Mouse (Mus musculus): ENCODE measurements around the gene Erg.
A peak's percentile ranks its signal among the peaks of the same experiment; 100 is the strongest.

The Erg gene

GRCm38 (mm10) chr16:95586311-95586602 is at the start of gene Erg:
Gene Erg (minus strand): TSS chr16:95586593.
- no peak for DNase-seq (ENCODE audit: low spot score in 2 of 2)

DNA sequence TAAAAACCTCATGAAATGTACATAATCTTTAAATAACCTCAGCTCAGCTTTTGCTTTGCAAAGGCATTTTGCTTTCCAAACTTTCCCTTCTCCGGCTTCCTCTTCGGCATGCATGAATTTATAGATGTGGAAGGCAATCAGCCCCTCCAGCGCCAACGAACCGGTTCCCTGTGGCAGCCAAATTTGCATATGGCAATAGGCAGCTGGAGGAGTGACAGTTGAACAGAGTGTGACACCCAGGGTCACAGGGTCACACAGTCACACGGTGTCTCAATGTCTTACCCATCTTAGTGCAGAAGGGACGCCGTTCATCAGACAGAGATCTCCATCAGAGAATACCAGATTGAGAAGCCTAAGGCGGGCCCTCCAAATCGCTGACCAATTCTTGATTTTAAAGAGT is 45.4 kb upstream of the Erg start:
- peak in 1 of 2 experiments; percentile 6 for DNase-seq (ENCODE audit: low spot score in 2 of 2)

DNA sequence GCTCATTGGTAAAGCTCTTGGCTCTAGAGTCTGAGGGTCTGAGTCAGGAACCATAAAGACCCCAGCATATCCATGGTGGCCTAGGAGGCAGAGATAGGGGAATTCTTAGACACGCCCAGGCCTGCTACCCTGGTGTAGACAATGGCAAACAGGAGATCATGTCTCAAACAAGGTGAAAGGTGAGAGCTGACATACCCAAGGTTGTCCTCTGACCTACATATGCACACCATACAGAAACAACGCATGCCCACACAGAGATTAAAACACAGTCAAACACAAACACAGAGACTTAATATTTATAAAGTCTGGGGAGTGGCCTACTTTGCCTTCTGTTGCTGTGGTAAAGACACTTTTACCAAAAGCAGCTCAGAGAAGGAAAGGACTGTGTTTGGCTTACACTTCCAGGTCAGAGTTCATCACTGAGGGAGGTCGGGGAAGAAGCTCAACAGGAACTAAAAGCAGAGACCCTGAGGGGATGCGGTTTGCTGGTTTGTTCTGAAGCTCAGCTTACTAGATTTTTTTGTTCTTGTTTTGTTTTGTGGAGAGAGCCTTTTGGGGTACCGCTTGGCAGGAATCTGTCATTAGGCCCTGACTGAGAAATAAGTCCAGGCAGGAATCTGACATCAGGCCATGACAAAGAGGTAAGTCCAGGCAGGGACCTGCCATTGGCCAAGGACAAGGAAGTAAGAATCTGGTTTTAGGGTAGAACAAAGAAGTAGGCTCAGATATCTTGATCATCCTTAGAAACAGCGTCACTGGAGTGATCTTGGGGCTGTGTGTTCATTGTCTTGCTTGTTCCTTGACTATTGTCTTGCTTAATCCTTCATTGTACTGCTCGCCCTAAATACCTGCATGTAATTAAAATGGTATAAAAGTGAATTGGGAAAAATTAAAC is 37.7 kb upstream of the Erg start:
- DNase-seq (ENCODE audit: low spot score in 2 of 2) = no peak

- no peak for DNase-seq (ENCODE audit: low spot score in 2 of 2)
These were observed 36.7 kb upstream of the Erg start for GRCm38 (mm10) chr16:95623056-95623455.

- no peak for DNase-seq (ENCODE audit: low spot score in 2 of 2)
These were observed 33.5 kb upstream of the Erg start for GRCm38 (mm10) chr16:95619859-95620325.

DNA sequence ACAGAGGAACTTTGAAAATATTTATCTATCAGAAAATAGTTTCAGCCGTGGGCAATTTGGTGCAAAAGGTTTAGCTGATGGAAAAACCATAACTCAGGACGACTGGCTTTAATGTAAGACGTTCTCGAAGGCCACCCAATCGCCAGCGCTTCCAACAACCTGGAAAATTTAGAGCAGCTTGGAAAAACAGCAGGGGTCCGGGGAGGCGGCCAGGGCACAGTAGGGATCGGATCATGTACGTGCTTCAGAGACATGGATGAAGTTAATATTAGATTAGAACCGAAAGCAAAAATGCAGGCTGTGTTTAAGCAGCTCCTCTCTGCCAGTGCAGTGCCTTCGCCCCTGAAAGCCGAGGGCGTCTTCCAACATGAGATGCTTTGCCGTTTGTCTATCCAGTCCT is 31.8 kb upstream of the Erg start:
- no peak for DNase-seq (ENCODE audit: low spot score in 2 of 2)

DNA sequence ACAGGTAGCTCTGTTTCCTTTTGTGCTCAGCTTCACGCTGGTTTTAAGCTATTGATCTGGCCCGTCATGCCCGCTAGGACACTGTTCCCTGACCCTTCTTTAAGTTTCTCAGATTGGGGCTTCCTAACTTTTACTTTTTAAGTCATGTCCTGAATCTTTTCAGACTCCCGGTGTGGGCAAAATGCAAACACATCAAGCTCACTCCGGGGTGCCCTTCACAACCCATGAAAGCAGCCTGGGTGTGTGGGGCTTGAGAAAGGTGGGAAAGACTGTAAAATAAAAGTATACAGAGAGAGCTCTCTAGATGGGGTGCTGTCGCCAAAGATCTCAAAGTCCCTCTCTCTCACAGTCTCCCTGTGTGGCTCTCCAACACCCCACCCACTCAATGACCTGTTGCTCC is 31.3 kb upstream of the Erg start:
- DNase-seq (ENCODE audit: low spot score in 2 of 2) = no peak

- no peak for DNase-seq (ENCODE audit: low spot score in 2 of 2)
These were observed 29.2 kb upstream of the Erg start for GRCm38 (mm10) chr16:95615579-95615978.

GRCm38 (mm10) chr16:95614482-95614881 is 28.1 kb upstream of the Erg start:
- no peak for DNase-seq (ENCODE audit: low spot score in 2 of 2)

GRCm38 (mm10) chr16:95611982-95612746 is 25.8 kb upstream of the Erg start:
- no peak for DNase-seq (ENCODE audit: low spot score in 2 of 2)

- DNase-seq (ENCODE audit: low spot score in 2 of 2) = no peak
These were observed 22.2 kb upstream of the Erg start for GRCm38 (mm10) chr16:95608624-95609023.

DNA sequence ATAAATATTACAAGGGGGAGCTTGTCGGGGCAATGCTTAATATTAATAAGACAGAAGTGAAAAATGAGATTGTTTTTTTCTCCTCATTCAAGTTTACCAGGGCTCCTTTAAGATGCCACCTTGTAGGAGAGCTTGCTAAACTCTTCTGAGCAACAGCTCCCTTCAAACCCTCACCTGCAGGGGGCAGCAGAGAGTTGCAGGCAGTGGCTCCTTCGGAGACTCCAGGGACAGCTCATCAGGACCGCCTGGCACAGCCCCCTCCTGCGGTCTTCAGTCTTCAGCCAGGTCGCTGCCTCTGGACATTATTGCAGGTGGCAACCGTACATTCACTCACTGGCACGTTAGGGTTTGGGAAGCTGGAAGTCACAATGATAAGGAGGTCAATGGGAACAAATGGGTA is 18.9 kb upstream of the Erg start:
- peak; percentile 77 to 79 for DNase-seq (ENCODE audit: low spot score in 2 of 2)

- DNase-seq (ENCODE audit: low spot score in 2 of 2) = no peak
These were observed 16.1 kb upstream of the Erg start for GRCm38 (mm10) chr16:95602504-95602903.

DNA sequence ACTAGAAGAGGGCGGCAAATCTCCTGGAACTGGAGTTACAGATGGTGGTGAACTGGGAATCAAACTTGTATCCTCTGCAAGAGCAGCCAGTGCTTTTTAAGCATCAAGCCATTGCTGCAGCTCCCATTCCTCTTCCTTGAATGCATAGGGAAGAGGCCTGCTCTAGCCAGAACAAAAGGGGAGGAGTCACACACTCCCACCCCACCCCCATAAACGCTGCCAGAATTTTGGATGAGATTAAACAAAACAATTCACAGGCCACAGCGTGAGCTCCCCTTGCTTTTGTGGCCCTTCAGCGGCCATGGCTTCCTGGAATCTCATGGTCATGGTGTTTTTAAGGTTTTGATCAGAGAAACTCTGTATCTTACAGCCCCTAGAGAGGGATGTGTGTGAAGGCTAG is 15.4 kb upstream of the Erg start:
- no peak for DNase-seq (ENCODE audit: low spot score in 2 of 2)

DNA sequence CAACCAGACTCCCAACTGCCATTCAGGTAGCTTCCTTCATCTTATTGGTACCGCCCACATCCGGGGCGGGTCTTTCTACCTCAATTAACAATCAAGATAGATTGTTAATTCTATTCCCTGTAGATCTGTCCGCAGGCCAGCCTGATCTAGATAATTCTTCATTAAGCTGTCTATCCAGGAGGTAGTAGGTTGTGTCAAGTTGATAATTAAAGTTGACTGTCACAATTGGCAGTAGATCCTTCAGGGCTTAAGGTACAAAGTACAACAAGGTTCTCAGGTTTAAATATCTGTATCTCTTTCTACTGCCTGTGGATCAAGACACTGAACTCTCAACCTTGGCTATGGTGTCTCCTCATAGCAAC is 14.8 kb upstream of the Erg start:
- DNase-seq (ENCODE audit: low spot score in 2 of 2) = no peak

DNA sequence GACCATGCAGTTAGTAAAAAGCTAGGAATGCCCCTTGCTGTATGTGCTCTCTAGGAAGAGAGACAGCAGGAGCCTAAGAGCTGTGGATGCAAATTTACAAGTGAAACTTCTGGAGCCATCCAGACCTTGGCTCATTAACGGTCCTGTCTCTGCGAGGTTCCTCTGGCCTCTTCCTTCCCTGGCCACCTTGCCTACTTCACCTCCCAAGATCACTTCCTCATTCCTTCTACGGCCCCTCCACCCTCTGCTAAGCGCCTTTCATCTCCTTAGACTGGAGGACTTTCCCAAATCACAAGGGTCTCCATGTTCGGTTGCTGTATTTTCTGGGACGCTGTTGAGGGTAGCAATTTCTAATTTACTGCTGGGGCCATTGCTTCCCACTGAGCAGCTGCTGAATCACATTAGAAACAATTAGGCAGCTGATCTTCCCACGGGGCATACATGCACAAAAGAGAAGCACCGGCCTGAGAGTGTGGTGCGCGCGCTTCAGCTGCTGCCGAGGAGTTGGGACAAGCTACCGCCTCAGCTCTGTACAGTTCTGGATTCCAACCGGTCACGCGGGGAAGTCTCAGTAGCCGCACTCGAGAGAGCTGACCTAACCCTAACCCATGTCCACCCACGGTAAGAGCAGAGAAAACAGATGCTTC is 14.3 kb upstream of the Erg start:
- DNase-seq (ENCODE audit: low spot score in 2 of 2) = no peak

GRCm38 (mm10) chr16:95598930-95599329 is 12.5 kb upstream of the Erg start:
- no peak for DNase-seq (ENCODE audit: low spot score in 2 of 2)

- no peak for DNase-seq (ENCODE audit: low spot score in 2 of 2)
These were observed 11.2 kb upstream of the Erg start for GRCm38 (mm10) chr16:95597578-95597951.

GRCm38 (mm10) chr16:95596884-95597577 is 10.6 kb upstream of the Erg start:
- DNase-seq (ENCODE audit: low spot score in 2 of 2) = no peak

- no peak for DNase-seq (ENCODE audit: low spot score in 2 of 2)
These were observed 2.5 kb upstream of the Erg start for GRCm38 (mm10) chr16:95588849-95589248.

- no peak for DNase-seq (ENCODE audit: low spot score in 2 of 2)
These were observed 333 bp upstream of the Erg start for GRCm38 (mm10) chr16:95586726-95587125.

Measured in frontal cortex, postnatal 36 days (tissue).